Mouse (Mus musculus) hindbrain, postnatal 0 days (tissue): ENCODE measurements around the gene Cracr2b. TPM values are rescaled to one million over a fixed set of nuclear protein-coding genes. Genes with fewer than 3 reads are reported as not detected.

ENCODE experiments used
- ATAC-seq: fragments of 200-750 bp; cut with Nextera tagmentation; 2 replicates; pipeline ENCODE4 v1.8.0; 2017; ENCODE audit warnings: mild to moderate bottlenecking, moderate TSS enrichment, moderate library complexity
- DNase-seq: peaks from one replicate; pipeline ENCODE4 v3.0.0-alpha.2; 2015; ENCODE audit warnings: low spot score
- H3K27ac ChIP-seq: fragments of 300-500 bp; sonication (generic); 2 replicates; pipeline ENCODE4 v1.5.1; 2014; ENCODE audit warnings: mild to moderate bottlenecking
- H3K27me3 ChIP-seq: fragments of 300-500 bp; sonication (generic); 2 replicates; pipeline ENCODE4 v1.6.1; 2014; ENCODE audit warnings: low read length, mixed read lengths; ENCODE audit not compliant: insufficient read depth
- H3K36me3 ChIP-seq: fragments of 300-500 bp; sonication (generic); 2 replicates; pipeline ENCODE4 v1.6.1; 2014; ENCODE audit warnings: low read length, mixed read lengths; ENCODE audit not compliant: insufficient read depth
- H3K4me1 ChIP-seq: fragments of 300-500 bp; sonication (generic); 2 replicates; pipeline ENCODE4 v1.6.1; 2014; ENCODE audit warnings: antibody characterized with exemption, low read length, mixed read lengths; ENCODE audit not compliant: insufficient read depth
- H3K4me2 ChIP-seq: fragments of 300-500 bp; sonication (generic); 2 replicates; pipeline ENCODE4 v1.6.1; 2014; ENCODE audit warnings: low read depth, mild to moderate bottlenecking, low read length, moderate library complexity, mixed read lengths
- H3K4me3 ChIP-seq: fragments of 300-500 bp; sonication (generic); 2 replicates; pipeline ENCODE4 v1.5.1; 2014; ENCODE audit warnings: low read length
- H3K9ac ChIP-seq: fragments of 300-500 bp; sonication (generic); replicated peaks from 2 replicates; pipeline ENCODE4 v1.6.1; 2014; ENCODE audit warnings: mild to moderate bottlenecking, low read length, moderate library complexity, mixed read lengths
- H3K9me3 ChIP-seq: fragments of 300-500 bp; sonication (generic); 2 replicates; pipeline ENCODE4 v1.6.1; 2016; ENCODE audit warnings: low read length, mixed read lengths
- CTCF ChIP-seq: IDR thresholded peaks from 2 replicates; pipeline ENCODE4 v1.5.1; 2016; ENCODE audit warnings: antibody characterized with exemption, control low read depth, low read depth
- WGBS: fragments of 180-500 bp; shearing (Covaris S2); extraction: QIAGEN DNeasy Blood & Tissue Kit; methylation state at CpG from one replicate; pipeline ENCODE4 v1.1.7; 2014; 5-methylcytosine and 5-hydroxymethylcytosine counted together
- polyA plus RNA-seq: library from polyadenylated mRNA; unstranded; fragments of >200 nt; fragmentation: Nextera tagmentation; extraction: Ambion mirVana; gene quantifications from 2 replicates; pipeline ENCODE4 v1.2.1, GENCODE M21; 2015
- total RNA-seq: library from RNA; depleted of rRNA; stranded (reverse); fragments of >200 nt; gene quantifications from 2 replicates; pipeline ENCODE4 v1.2.3, GENCODE M21; 2014

Gene Cracr2b
- total and polyA plus RNA-seq, 2 experiments from 2014 or later = 5.0 to 9.1 TPM

DNA sequence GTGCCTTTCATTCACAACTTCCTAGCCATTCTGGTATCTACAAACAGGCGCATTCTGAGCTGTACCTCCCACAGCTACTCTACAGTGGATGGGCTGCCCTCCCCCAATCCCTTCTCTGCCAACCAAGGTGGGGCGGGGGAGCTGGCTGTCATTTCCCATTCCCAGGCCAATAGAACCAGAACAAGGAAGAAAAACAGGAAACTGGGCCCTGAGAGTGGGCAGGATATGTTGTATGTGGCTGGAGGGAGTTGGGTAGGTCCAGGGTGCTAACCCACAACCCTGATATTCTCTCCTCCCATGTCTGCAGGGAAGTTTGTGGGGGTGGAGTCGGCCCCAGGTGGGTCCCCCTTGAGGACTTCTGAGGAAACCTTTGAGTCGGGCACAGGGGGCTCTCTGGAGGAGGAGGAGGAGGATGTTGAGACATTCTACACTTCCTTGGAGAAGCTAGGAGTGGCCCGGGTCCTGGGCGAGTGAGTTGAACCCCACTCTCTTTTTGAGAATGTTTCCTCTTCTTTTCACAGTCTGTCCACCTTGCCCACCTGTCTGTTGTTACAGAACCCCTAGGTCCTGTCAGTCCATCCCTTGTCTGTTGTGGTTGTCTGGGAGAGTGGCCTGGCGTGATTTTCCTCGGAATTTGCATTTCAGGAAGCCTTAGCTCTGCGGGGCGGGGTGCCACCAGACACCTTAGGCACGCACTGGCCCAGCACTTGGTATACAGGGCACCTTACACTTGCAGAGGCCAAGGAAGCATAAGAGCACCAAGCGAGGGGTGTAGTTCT lies 3.1 kb downstream of the Cracr2b start:
- Histone ChIP-seq H3K4me3 (no peak overlapping the region), H3K27ac (no peak overlapping the region), H3K4me1 (peaks cover 12% of the 10 kb centered on the region; the same call in 1 of the 2 replicates), H3K27me3 (peaks cover 29% of the 10 kb centered on the region), H3K9ac (no peak overlapping the region), H3K4me2 (no peak overlapping the region), H3K9me3 (no peaks in the 10 kb centered on the region), H3K36me3 (0 out of 2 replicates have a peak, but pooled peaks cover 4% of the 10 kb centered on the region)
- no peak for TF ChIP-seq CTCF
- 27% methylated on average over 12 of the region's 12 CpGs for WGBS
- DNase-seq = no peak
- no peak for ATAC-seq

DNA sequence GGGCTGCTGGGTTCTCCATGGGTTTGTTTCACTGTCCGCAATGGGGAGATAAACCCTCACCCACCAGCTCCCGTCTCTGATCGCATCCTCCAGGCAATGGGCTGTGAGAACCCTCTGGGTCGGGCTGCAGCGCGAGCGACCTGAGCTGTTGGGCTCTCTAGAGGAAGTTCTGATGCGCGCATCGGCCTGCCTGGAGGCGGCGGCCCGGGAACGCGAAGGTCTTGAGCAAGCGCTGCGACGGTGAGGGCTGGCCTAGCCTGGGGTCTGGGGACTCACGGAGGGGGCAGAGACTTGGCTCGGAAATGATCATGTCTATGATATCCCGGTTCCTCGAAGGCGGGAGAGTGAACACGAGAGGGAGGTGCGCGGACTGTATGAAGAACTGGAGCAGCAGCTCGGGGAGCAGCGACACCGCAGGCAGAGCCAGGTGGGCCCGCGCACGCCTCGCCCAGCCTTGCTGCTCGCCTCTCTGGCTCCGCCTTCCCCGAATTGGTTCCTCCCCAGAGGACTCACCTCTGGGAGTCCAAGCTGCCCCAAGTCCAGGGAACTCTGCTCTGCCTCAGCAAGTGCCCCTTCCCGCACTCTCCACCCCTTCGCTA lies 3.8 kb downstream of the Cracr2b start:
- no peak for TF ChIP-seq CTCF
- H3K4me1 ChIP-seq = peaks cover 19% of the 10 kb centered on the region; the same call in 1 of the 2 replicates
- H3K4me3 ChIP-seq = peak overlapping the region; percentile 11; the same call in 1 of the 2 replicates
- WGBS = 5% methylated on average over 38 of the region's 38 CpGs
- H3K27ac ChIP-seq = no peak overlapping the region
- H3K27me3 ChIP-seq = peaks cover 29% of the 10 kb centered on the region
- DNase-seq = no peak
- no peaks in the 10 kb centered on the region for H3K9me3 ChIP-seq
- no peak overlapping the region for H3K9ac ChIP-seq
- peak overlapping the region; percentile 32 for H3K4me2 ChIP-seq
- ATAC-seq = no peak
- 0 out of 2 replicates have a peak, but pooled peaks cover 1% of the 10 kb centered on the region for H3K36me3 ChIP-seq

DNA sequence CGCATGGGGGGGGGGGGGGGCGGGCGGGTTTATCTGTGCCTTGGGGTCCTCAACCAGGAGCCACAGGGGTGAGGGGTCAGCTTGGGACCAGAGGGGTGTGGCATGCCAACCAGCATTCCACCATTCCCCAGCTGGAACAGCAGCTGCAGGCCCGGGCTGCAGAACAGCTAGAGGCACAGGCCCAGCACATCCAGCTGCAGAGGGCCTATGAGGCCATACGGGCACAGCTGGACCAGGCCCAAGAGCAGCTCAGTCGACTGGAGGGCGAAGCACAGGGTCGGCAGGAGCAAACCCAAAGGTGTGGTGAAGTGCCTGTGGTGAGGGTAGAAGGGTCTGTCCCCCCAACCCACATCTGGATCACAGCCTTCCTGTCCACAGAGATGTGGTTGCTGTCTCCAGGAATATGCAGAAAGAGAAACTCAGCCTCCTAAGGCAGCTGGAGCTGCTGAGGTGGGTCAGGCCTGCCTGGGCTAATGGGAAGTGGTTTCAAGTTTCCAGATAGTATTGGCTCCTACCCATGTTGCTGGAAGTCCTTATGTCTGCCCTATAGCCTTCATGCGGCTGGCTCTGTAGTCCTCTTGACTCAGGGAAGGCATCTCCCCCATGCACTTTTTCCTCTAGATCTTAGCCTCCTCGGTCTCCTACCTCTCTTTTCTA lies 4.6 kb downstream of the Cracr2b start:
- 43% methylated on average over 8 of the region's 10 CpGs for WGBS
- H3K36me3 ChIP-seq = no peaks in the 10 kb centered on the region
- ATAC-seq (no peak), DNase-seq (no peak)
- H3K27ac ChIP-seq = no peak overlapping the region
- no peak overlapping the region for H3K9ac ChIP-seq
- peaks cover 29% of the 10 kb centered on the region for H3K27me3 ChIP-seq
- H3K9me3 ChIP-seq = no peaks in the 10 kb centered on the region
- H3K4me1 ChIP-seq = peaks cover 20% of the 10 kb centered on the region; the same call in 1 of the 2 replicates
- no peak for TF ChIP-seq CTCF
- H3K4me3 ChIP-seq = no peak overlapping the region
- no peak overlapping the region for H3K4me2 ChIP-seq

DNA sequence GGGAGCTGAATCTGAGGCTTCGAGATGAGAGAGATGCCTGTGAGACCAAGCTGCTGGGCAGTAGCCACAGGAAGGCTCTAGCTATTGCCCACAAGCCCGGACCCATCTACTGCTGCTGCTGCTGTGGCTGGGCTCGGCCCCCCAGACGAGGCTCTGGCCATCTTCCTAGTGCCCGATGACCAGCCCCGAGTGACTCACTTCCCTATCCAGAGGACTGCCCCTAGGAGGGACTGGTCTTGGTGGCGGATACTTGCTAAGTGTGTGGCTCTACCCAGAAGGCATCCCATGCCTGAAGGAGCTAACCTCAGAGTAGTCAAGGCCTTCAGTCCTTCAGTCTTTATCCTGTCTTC lies 5.1 kb downstream of the Cracr2b start:
- TF ChIP-seq CTCF = no peak
- H3K27me3 ChIP-seq = peaks cover 24% of the 10 kb centered on the region
- H3K4me3 ChIP-seq = no peak overlapping the region
- no peaks in the 10 kb centered on the region for H3K36me3 ChIP-seq
- ATAC-seq (no peak), DNase-seq (no peak)
- H3K4me2 ChIP-seq = no peak overlapping the region
- no peak overlapping the region for H3K27ac ChIP-seq
- 81% methylated on average over 7 of the region's 7 CpGs for WGBS
- H3K9me3 ChIP-seq = no peaks in the 10 kb centered on the region
- H3K9ac ChIP-seq = no peak overlapping the region
- H3K4me1 ChIP-seq = peaks cover 20% of the 10 kb centered on the region; the same call in 1 of the 2 replicates

DNA sequence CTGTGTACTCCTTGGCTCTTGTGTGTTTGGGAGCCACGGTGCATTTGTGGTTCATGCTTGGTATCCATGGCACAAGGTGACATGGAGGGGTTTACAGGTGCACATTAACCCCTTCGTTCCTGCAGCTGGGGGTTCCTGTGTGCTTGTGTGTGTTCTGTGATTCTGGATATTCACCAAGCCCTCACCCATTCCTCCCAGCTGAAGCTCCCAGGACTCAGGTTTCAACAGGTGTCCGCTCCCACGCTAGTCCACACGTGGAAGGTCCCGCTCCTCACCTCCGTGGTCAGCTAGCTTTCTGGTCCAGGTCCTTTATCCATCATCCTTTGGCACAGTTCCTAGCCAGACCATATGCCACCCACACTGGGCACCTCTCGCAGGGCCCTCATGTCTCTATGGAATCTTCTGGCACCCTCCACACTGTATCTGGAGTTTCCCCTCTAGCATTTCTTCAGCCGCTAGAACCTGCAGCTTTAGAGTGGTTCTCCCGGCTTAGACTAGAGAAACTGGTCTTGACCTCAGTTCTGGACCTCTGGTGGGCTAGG lies 5.8 kb downstream of the Cracr2b start:
- DNase-seq (no peak), ATAC-seq (no peak)
- peaks cover 3% of the 10 kb centered on the region; the same call in 1 of the 2 replicates for H3K36me3 ChIP-seq
- peak overlapping the region; percentile 86; the same call in 1 of the 2 replicates for H3K27ac ChIP-seq
- peaks cover 20% of the 10 kb centered on the region for H3K27me3 ChIP-seq
- peak overlapping the region; percentile 74 for H3K4me2 ChIP-seq
- peak overlapping the region; percentile 55 for H3K4me3 ChIP-seq
- 63% methylated on average over 10 of the region's 10 CpGs for whole genome bisulfite sequencing
- no peaks in the 10 kb centered on the region for H3K9me3 ChIP-seq
- no peak for TF ChIP-seq CTCF
- peaks cover 20% of the 10 kb centered on the region; the same call in 1 of the 2 replicates for H3K4me1 ChIP-seq
- H3K9ac ChIP-seq = peak overlapping the region; percentile 69

DNA sequence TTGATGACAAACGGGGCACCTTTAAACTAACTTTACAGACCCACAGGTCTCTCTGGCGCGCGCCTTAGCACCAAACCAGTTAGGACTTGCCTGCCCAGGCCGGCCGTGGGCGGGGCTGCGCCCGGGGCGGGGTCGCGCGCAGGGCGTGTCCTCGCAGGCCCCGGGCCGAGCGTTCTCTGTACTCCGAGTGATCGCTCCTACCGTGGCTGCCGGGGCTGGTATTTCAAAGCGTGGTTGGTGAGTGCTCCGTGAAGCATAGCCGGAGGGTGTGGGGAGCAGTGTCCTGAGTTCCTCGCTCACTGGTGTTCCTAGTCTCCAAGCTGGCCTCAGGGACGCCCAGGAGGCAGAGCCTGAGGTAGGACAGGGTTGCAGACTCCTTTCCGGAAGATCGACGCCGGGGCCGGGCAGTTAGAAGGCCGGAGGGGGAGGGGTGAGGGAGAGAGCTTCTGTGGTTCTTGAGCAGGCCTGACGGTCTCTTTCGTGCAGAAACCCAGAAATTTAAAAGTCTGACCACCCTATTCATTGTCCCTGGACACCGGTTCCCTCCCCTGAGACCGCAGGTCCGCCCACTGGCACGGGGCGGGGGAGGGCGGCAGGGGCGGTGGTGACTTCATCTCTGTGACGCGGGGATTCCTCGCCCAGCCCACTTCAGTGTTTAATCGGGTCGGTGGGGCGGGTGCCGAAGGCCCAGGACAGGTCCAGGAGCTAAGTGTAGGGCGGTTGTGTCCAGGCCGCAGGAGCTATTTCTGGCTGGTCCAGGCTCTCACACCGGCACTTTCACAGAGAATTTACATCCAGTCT lies 6.5 kb downstream of the Cracr2b start, which contains the start of gene Cd151:
Gene Cd151, plus strand, starts transcription at position 163 of the 801 bp plus-strand sequence.
- H3K36me3 ChIP-seq = peaks cover 8% of the 10 kb centered on the region
- no peaks in the 10 kb centered on the region for H3K9me3 ChIP-seq
- peak within 1 kb of the TSS; percentile 74 for H3K4me2 ChIP-seq
- DNase-seq (peak; percentile 74), ATAC-seq (peak; percentile 41)
- H3K27me3 ChIP-seq = peaks cover 20% of the 10 kb centered on the region
- H3K27ac ChIP-seq = peak within 1 kb of the TSS; percentile 86
- TF ChIP-seq CTCF = no peak
- under 1% methylated on average over 51 of the region's 52 CpGs for WGBS
- peak within 1 kb of the TSS; percentile 69 for H3K9ac ChIP-seq
- peaks cover 20% of the 10 kb centered on the region; the same call in 1 of the 2 replicates for H3K4me1 ChIP-seq
- peak within 1 kb of the TSS; percentile 55 for H3K4me3 ChIP-seq
